Mouse (Mus musculus) intestine, embryonic 14.5 days (tissue): ENCODE results near the gene Tmem132a. TPM values are rescaled to one million over a fixed set of nuclear protein-coding genes. Genes with fewer than 3 reads are reported as not detected.
A peak's percentile ranks its signal among the peaks of the same experiment; 100 is the strongest.

Source experiments
- ATAC-seq: fragments of 200-750 bp; cut with Nextera tagmentation; replicated peaks from 2 replicates; pipeline ENCODE4 v1.8.0; 2017; ENCODE audit warnings: low read depth, moderate number of reproducible peaks, moderate TSS enrichment, moderate library complexity; ENCODE audit not compliant: low FRiP score, low TSS enrichment
- DNase-seq: peaks from one replicate; pipeline ENCODE4 v3.0.0-alpha.2; 2018; ENCODE audit warnings: low spot score
- H3K27ac ChIP-seq: fragments of 300-500 bp; sonication (generic); 2 replicates; pipeline ENCODE4 v1.5.1; 2014; ENCODE audit warnings: low read depth, mild to moderate bottlenecking, control low read depth
- H3K27me3 ChIP-seq: fragments of 300-500 bp; sonication (generic); replicated peaks from 2 replicates; pipeline ENCODE4 v1.6.1; 2014; ENCODE audit warnings: low read length, control low read depth; ENCODE audit not compliant: control insufficient read depth, insufficient read depth
- H3K36me3 ChIP-seq: fragments of 300-500 bp; sonication (generic); 2 replicates; pipeline ENCODE4 v1.6.1; 2014; ENCODE audit warnings: low read length, control low read depth; ENCODE audit not compliant: control insufficient read depth, insufficient read depth
- H3K4me1 ChIP-seq: fragments of 300-500 bp; sonication (generic); replicated peaks from 2 replicates; pipeline ENCODE4 v1.6.1; 2014; ENCODE audit warnings: low read length, control low read depth, mixed read lengths; ENCODE audit not compliant: control insufficient read depth, insufficient read depth
- H3K4me2 ChIP-seq: fragments of 300-500 bp; sonication (generic); 2 replicates; pipeline ENCODE4 v1.6.1; 2014; ENCODE audit warnings: low read length
- H3K4me3 ChIP-seq: fragments of 300-500 bp; sonication (generic); 2 replicates; pipeline ENCODE4 v1.5.1; 2014; ENCODE audit warnings: low read depth, low read length, control low read depth, mixed read lengths
- H3K9ac ChIP-seq: fragments of 300-500 bp; sonication (generic); 2 replicates; pipeline ENCODE4 v1.6.1; 2014; ENCODE audit warnings: mild to moderate bottlenecking, low read length
- H3K9me3 ChIP-seq: fragments of 300-500 bp; sonication (generic); 2 replicates; pipeline ENCODE4 v1.6.1; 2016; ENCODE audit warnings: low read length, control low read depth; ENCODE audit not compliant: control insufficient read depth
- WGBS: fragments of 180-500 bp; shearing (Covaris S2); extraction: QIAGEN DNeasy Blood & Tissue Kit; methylation state at CpG from one replicate; pipeline ENCODE4 v1.1.7; 2014; 5-methylcytosine and 5-hydroxymethylcytosine counted together
- polyA plus RNA-seq: library from polyadenylated mRNA; unstranded; fragments of >200 nt; fragmentation: Nextera tagmentation; extraction: Ambion mirVana; gene quantifications from 2 replicates; pipeline ENCODE4 v1.2.1, GENCODE M21; 2014

Tmem132a gene
- 50.6 and 54.6 TPM in 2 replicates for polyA plus RNA-seq

- Histone ChIP-seq H3K36me3 (peaks cover 60% of the 10 kb centered on the region), H3K4me3 (peak within 1 kb of the TSS; percentile 88), H3K4me2 (peak within 1 kb of the TSS; percentile 86), H3K9ac (peak within 1 kb of the TSS; percentile 85), H3K9me3 (no peaks in the 10 kb centered on the region), H3K4me1 (peaks cover 21% of the 10 kb centered on the region), H3K27ac (peak within 1 kb of the TSS; percentile 84), H3K27me3 (no peaks in the 10 kb centered on the region)
- DNase-seq, result no peak
- 4% methylated on average over 8 of the region's 8 CpGs for WGBS
- ATAC-seq, result peak; percentile 28
Observed at GRCm38 (mm10) chr19:10869886-10870527, at the start of gene Tmem132a. Gene Tmem132a (minus strand): TSS chr19:10869940.

GRCm38 (mm10) chr19:10918321-10918991, 48.7 kb upstream of the Tmem132a start:
- H3K4me2 ChIP-seq, result no peak overlapping the region
- 85% methylated on average over 10 of the region's 10 CpGs for WGBS
- no peaks in the 10 kb centered on the region for H3K36me3 ChIP-seq
- ATAC-seq (no peak; the same call in 1 of the 2 replicates), DNase-seq (no peak)
- no peak overlapping the region for H3K27ac ChIP-seq
- H3K9me3 ChIP-seq, result no peaks in the 10 kb centered on the region
- no peaks in the 10 kb centered on the region for H3K27me3 ChIP-seq
- H3K9ac ChIP-seq, result no peak overlapping the region
- H3K4me1 ChIP-seq, result no peaks in the 10 kb centered on the region
- H3K4me3 ChIP-seq, result no peak overlapping the region

- no peaks in the 10 kb centered on the region for H3K9me3 ChIP-seq
- H3K27ac ChIP-seq, result no peak overlapping the region
- H3K4me3 ChIP-seq, result no peak overlapping the region
- H3K9ac ChIP-seq, result no peak overlapping the region
- H3K27me3 ChIP-seq, result no peaks in the 10 kb centered on the region
- H3K4me1 ChIP-seq, result no peaks in the 10 kb centered on the region
- DNase-seq, result no peak
- no peak for ATAC-seq
- 55% methylated on average over 5 of the region's 5 CpGs for WGBS
- no peaks in the 10 kb centered on the region for H3K36me3 ChIP-seq
- no peak overlapping the region for H3K4me2 ChIP-seq
Observed at GRCm38 (mm10) chr19:10916506-10916905, 46.8 kb upstream of the Tmem132a start.

GRCm38 (mm10) chr19:10914870-10915269, 45.1 kb upstream of the Tmem132a start:
- WGBS, result 67% methylated on average over 2 of the region's 2 CpGs
- ATAC-seq (no peak), DNase-seq (no peak)
- H3K4me3 ChIP-seq, result no peak overlapping the region
- H3K4me1 ChIP-seq, result no peaks in the 10 kb centered on the region; the same call in 1 of the 2 replicates
- H3K9me3 ChIP-seq, result no peaks in the 10 kb centered on the region
- H3K4me2 ChIP-seq, result no peak overlapping the region
- H3K36me3 ChIP-seq, result no peaks in the 10 kb centered on the region
- no peak overlapping the region for H3K27ac ChIP-seq
- no peaks in the 10 kb centered on the region for H3K27me3 ChIP-seq
- H3K9ac ChIP-seq, result no peak overlapping the region

GRCm38 (mm10) chr19:10914291-10914690, 44.6 kb upstream of the Tmem132a start:
- ATAC-seq (no peak), DNase-seq (no peak)
- Histone ChIP-seq H3K27ac (no peak overlapping the region), H3K9ac (no peak overlapping the region), H3K4me3 (no peak overlapping the region), H3K36me3 (no peaks in the 10 kb centered on the region), H3K4me1 (peaks cover 5% of the 10 kb centered on the region; the same call in 1 of the 2 replicates), H3K9me3 (no peaks in the 10 kb centered on the region), H3K4me2 (no peak overlapping the region), H3K27me3 (no peaks in the 10 kb centered on the region)
- WGBS, result 58% methylated on average over 7 of the region's 7 CpGs

- peak; percentile 58 for DNase-seq
- peaks cover 33% of the 10 kb centered on the region for H3K4me1 ChIP-seq
- no peaks in the 10 kb centered on the region for H3K9me3 ChIP-seq
- no peak overlapping the region for H3K4me3 ChIP-seq
- H3K27ac ChIP-seq, result peak overlapping the region; percentile 77
- no peak overlapping the region for H3K4me2 ChIP-seq
- ATAC-seq, result peak; percentile 38; the same call in 1 of the 2 replicates
- H3K36me3 ChIP-seq, result peaks cover 36% of the 10 kb centered on the region
- no peak overlapping the region for H3K9ac ChIP-seq
- no peaks in the 10 kb centered on the region for H3K27me3 ChIP-seq
- WGBS, result 49% methylated on average over 6 of the region's 6 CpGs
Observed at GRCm38 (mm10) chr19:10909087-10909721, 39.5 kb upstream of the Tmem132a start.

GRCm38 (mm10) chr19:10907891-10908290, 38.2 kb upstream of the Tmem132a start:
- peak; percentile 78 for DNase-seq
- WGBS, result 58% methylated on average over 3 of the region's 3 CpGs
- H3K9me3 ChIP-seq, result no peaks in the 10 kb centered on the region
- ATAC-seq, result no peak; the same call in 1 of the 2 replicates
- peaks cover 34% of the 10 kb centered on the region for H3K4me1 ChIP-seq
- peaks cover 49% of the 10 kb centered on the region for H3K36me3 ChIP-seq
- no peaks in the 10 kb centered on the region for H3K27me3 ChIP-seq
- no peak overlapping the region for H3K4me2 ChIP-seq
- H3K9ac ChIP-seq, result no peak overlapping the region
- H3K27ac ChIP-seq, result peak overlapping the region; percentile 74; the same call in 1 of the 2 replicates
- no peak overlapping the region for H3K4me3 ChIP-seq

- peak overlapping the region; percentile 27; the same call in 1 of the 2 replicates for H3K9ac ChIP-seq
- DNase-seq, result no peak
- no peak overlapping the region for H3K4me3 ChIP-seq
- no peak for ATAC-seq
- peaks cover 71% of the 10 kb centered on the region for H3K36me3 ChIP-seq
- H3K27me3 ChIP-seq, result no peaks in the 10 kb centered on the region
- H3K27ac ChIP-seq, result peak overlapping the region; percentile 88
- WGBS, result 24% methylated on average over 5 of the region's 5 CpGs
- peaks cover 34% of the 10 kb centered on the region for H3K4me1 ChIP-seq
- no peaks in the 10 kb centered on the region for H3K9me3 ChIP-seq
- H3K4me2 ChIP-seq, result peak overlapping the region; percentile 32
Observed at GRCm38 (mm10) chr19:10905728-10906000, 35.9 kb upstream of the Tmem132a start.
